26 mouse cellular contexts compared by ENCODE assay signal in genomic region chr7:100012515-100012914, GRCm38 (mm10). TPM values are rescaled to one million over a fixed set of nuclear protein-coding genes. Genes with fewer than 3 reads are reported as not detected.
DNase-seq lines count a peak whose midpoint lies in the region; ATAC-seq lines count a peak whose summit lies in the region.
"Had no signal": no experiment of that assay in that cellular context is flagged by ENCODE, and none has a peak within 500 bp of the region (broad histone marks: within the 10 kb centered on the region; RNA-seq: fewer than 3 reads in every experiment).

No protein-coding gene starts in this region.

- no peak overlapping the region for H3K27ac ChIP-seq in kidney, embryonic 15.5 days
- peak overlapping the region; percentile 43; the same call in 1 of the 2 replicates for H3K27ac ChIP-seq in hindbrain, embryonic 14.5 days
- H3K27ac ChIP-seq in neural tube, embryonic 13.5 days (replicated peaks): peak overlapping the region; percentile 54
- no peak overlapping the region for H3K27ac ChIP-seq in midbrain, embryonic 14.5 days (replicated peaks; ENCODE audit: low read depth, low read length)
- H3K27ac ChIP-seq: embryonic facial prominence, embryonic 13.5 days; forebrain, embryonic 13.5 days; gastrocnemius, adult 2 months; limb, embryonic 12.5 days; liver, embryonic 13.5 days had no signal

- WGBS in kidney, embryonic 15.5 days: 33% methylated on average over 6 of the region's 6 CpGs
- WGBS in hindbrain, embryonic 14.5 days: 30% methylated on average over 6 of the region's 6 CpGs
- 27% methylated on average over 6 of the region's 6 CpGs for WGBS in neural tube, embryonic 13.5 days
- 57% methylated on average over 6 of the region's 6 CpGs for WGBS in midbrain, embryonic 14.5 days

- H3K9ac ChIP-seq in kidney, embryonic 15.5 days: no peak overlapping the region
- H3K9ac ChIP-seq in hindbrain, embryonic 14.5 days: no peak overlapping the region
- no peak overlapping the region for H3K9ac ChIP-seq in neural tube, embryonic 13.5 days
- H3K9ac ChIP-seq in midbrain, embryonic 14.5 days (replicated peaks; ENCODE audit: low read length): no peak overlapping the region
- H3K9ac ChIP-seq: embryonic facial prominence, embryonic 13.5 days; forebrain, embryonic 13.5 days; limb, embryonic 12.5 days; liver, embryonic 13.5 days; lung, embryonic 14.5 days had no signal

- peak; percentile 25 for DNase-seq in kidney, adult 9 months
- DNase-seq in embryo, embryonic 10 days (ENCODE audit: low spot score): peak; percentile 88
- DNase-seq in hindbrain, embryonic 14.5 days (ENCODE audit: low spot score): no peak
- DNase-seq in layer of hippocampus, adult 9-10 months (ENCODE audit: low spot score): no peak
- DNase-seq in midbrain, embryonic 14.5 days: no peak
- no peak for DNase-seq in spleen, postnatal 4 days (ENCODE audit: low spot score in 2 of 2)
- DNase-seq: adrenal gland, postnatal 25 days; cerebellum, adult 8-10 months; kidney, postnatal 10 days; layer of hippocampus, postnatal 36 days; liver, embryonic 13.5 days; lung, embryonic 14.5 days; right cerebral cortex, postnatal 14 days; spleen, adult 18-20 months; thymus, postnatal 36 days had no signal

- H3K4me3 ChIP-seq in kidney, embryonic 15.5 days (replicated peaks): no peak overlapping the region
- no peak overlapping the region for H3K4me3 ChIP-seq in hindbrain, embryonic 14.5 days (replicated peaks; ENCODE audit: low read length)
- H3K4me3 ChIP-seq in neural tube, embryonic 13.5 days: no peak overlapping the region
- no peak overlapping the region for H3K4me3 ChIP-seq in midbrain, embryonic 14.5 days (replicated peaks; ENCODE audit: low read depth, low read length)
- H3K4me3 ChIP-seq: embryonic facial prominence, embryonic 13.5 days; erythroblast, embryonic 14.5 days; forebrain, embryonic 13.5 days; gastrocnemius, adult 2 months; limb, embryonic 12.5 days; liver, embryonic 13.5 days; myocyte had no signal

- H3K9me3 ChIP-seq in kidney, embryonic 15.5 days (replicated peaks): no peaks in the 10 kb centered on the region
- H3K9me3 ChIP-seq in hindbrain, embryonic 14.5 days (ENCODE audit: control insufficient read depth, low read length): no peaks in the 10 kb centered on the region
- no peaks in the 10 kb centered on the region for H3K9me3 ChIP-seq in neural tube, embryonic 13.5 days
- no peaks in the 10 kb centered on the region for H3K9me3 ChIP-seq in midbrain, embryonic 14.5 days (ENCODE audit: control insufficient read depth, low read length)
- H3K9me3 ChIP-seq: embryonic facial prominence, embryonic 13.5 days; forebrain, embryonic 13.5 days; limb, embryonic 12.5 days; liver, embryonic 13.5 days had no signal

- H3K27me3 ChIP-seq in kidney, embryonic 15.5 days: peaks cover 31% of the 10 kb centered on the region
- peaks cover 16% of the 10 kb centered on the region for H3K27me3 ChIP-seq in hindbrain, embryonic 14.5 days (ENCODE audit: control insufficient read depth, insufficient read depth, low read length)
- peaks cover 32% of the 10 kb centered on the region for H3K27me3 ChIP-seq in neural tube, embryonic 13.5 days
- peaks cover 14% of the 10 kb centered on the region for H3K27me3 ChIP-seq in midbrain, embryonic 14.5 days (ENCODE audit: control insufficient read depth, insufficient read depth, low read length)

- H3K4me2 ChIP-seq in kidney, embryonic 15.5 days: no peak overlapping the region
- no peak overlapping the region for H3K4me2 ChIP-seq in hindbrain, embryonic 14.5 days (replicated peaks)
- no peak overlapping the region for H3K4me2 ChIP-seq in neural tube, embryonic 13.5 days
- H3K4me2 ChIP-seq in midbrain, embryonic 14.5 days (ENCODE audit: low read length): no peak overlapping the region
- H3K4me2 ChIP-seq: embryonic facial prominence, embryonic 13.5 days; forebrain, embryonic 13.5 days; limb, embryonic 12.5 days; liver, embryonic 13.5 days; lung, embryonic 14.5 days had no signal

- no peaks in the 10 kb centered on the region for H3K36me3 ChIP-seq in kidney, embryonic 15.5 days
- H3K36me3 ChIP-seq in hindbrain, embryonic 14.5 days (replicated peaks; ENCODE audit: control insufficient read depth, insufficient read depth): no peaks in the 10 kb centered on the region
- no peaks in the 10 kb centered on the region for H3K36me3 ChIP-seq in neural tube, embryonic 13.5 days
- no peaks in the 10 kb centered on the region for H3K36me3 ChIP-seq in midbrain, embryonic 14.5 days (ENCODE audit: control insufficient read depth, insufficient read depth, low read length)
- H3K36me3 ChIP-seq: embryonic facial prominence, embryonic 13.5 days; limb, embryonic 12.5 days; liver, embryonic 13.5 days had no signal

- H3K4me1 ChIP-seq in kidney, embryonic 15.5 days: peaks cover 22% of the 10 kb centered on the region
- H3K4me1 ChIP-seq in hindbrain, embryonic 14.5 days (replicated peaks; ENCODE audit: control insufficient read depth, insufficient read depth, low read length): no peaks in the 10 kb centered on the region
- peaks cover 7% of the 10 kb centered on the region for H3K4me1 ChIP-seq in neural tube, embryonic 13.5 days (replicated peaks)
- H3K4me1 ChIP-seq in midbrain, embryonic 14.5 days (ENCODE audit: control insufficient read depth, insufficient read depth, low read length): no peaks in the 10 kb centered on the region
- H3K4me1 ChIP-seq: limb, embryonic 12.5 days had no signal

- no peak for ATAC-seq in kidney, embryonic 15.5 days (replicated peaks; ENCODE audit: low FRiP score)
- ATAC-seq in hindbrain, embryonic 14.5 days (ENCODE audit: low FRiP score): no peak
- 0 out of 2 replicates have a peak, but pooled peaks have one; percentile 2 for ATAC-seq in neural tube, embryonic 13.5 days (ENCODE audit: low read depth)
- ATAC-seq in midbrain, embryonic 14.5 days (ENCODE audit: low FRiP score, low TSS enrichment): no peak
- ATAC-seq: forebrain, embryonic 13.5 days; intestine, embryonic 16.5 days; midbrain, embryonic 16.5 days had no signal

RNA-seq across cellular contexts. Expression of gene Chrdl2, which starts 6.5 kb away (rescaled TPM):
- 0.69 and 0.87 TPM in 2 replicates for polyA plus RNA-seq in kidney, embryonic 15.5 days (2015; fragmentation: Nextera tagmentation; extraction: Ambion mirVana)
- 0.31 and 0.67 TPM in 2 replicates for polyA plus RNA-seq in hindbrain, embryonic 14.5 days (2014; fragmentation: Nextera tagmentation; extraction: Ambion mirVana)
- 0.25 TPM in 1 of 2 replicates, not detected in the other for polyA plus RNA-seq in neural tube, embryonic 13.5 days (2015; fragmentation: Nextera tagmentation; extraction: Ambion mirVana)
- not detected in 2 replicates for polyA plus RNA-seq in midbrain, embryonic 14.5 days (2014; fragmentation: Nextera tagmentation; extraction: Ambion mirVana)
- polyA plus RNA-seq: erythroblast, embryonic 14.5 days; forebrain, embryonic 13.5 days; heart, embryonic 16.5 days; liver, embryonic 13.5 days; myocyte had no signal

RNA-seq across cellular contexts. Expression of gene Rnf169, which starts 32.3 kb away (rescaled TPM):
- polyA plus RNA-seq in kidney, embryonic 15.5 days (2015; fragmentation: Nextera tagmentation; extraction: Ambion mirVana): 5.9 and 6.2 TPM in 2 replicates
- polyA plus RNA-seq in hindbrain, embryonic 14.5 days (2014; fragmentation: Nextera tagmentation; extraction: Ambion mirVana): 5.3 and 5.8 TPM in 2 replicates
- polyA plus RNA-seq in neural tube, embryonic 13.5 days (2015; fragmentation: Nextera tagmentation; extraction: Ambion mirVana): 4.5 and 4.8 TPM in 2 replicates
- polyA plus RNA-seq in midbrain, embryonic 14.5 days (2014; fragmentation: Nextera tagmentation; extraction: Ambion mirVana): 6.4 and 6.7 TPM in 2 replicates

Comparison
In these comparisons a context has a peak if more than half of its experiments do, and no peak if none do; other contexts are left out.
1. DNase-seq: peak in kidney, adult 9 months (single experiment) and embryo, embryonic 10 days (single experiment); none in hindbrain, embryonic 14.5 days (single experiment), layer of hippocampus, adult 9-10 months (single experiment), midbrain, embryonic 14.5 days (single experiment) and spleen, postnatal 4 days (0 of 2).
2. H3K27ac ChIP-seq: peak in hindbrain, embryonic 14.5 days (single experiment) and neural tube, embryonic 13.5 days (single experiment); none in kidney, embryonic 15.5 days (single experiment) and midbrain, embryonic 14.5 days (single experiment).